Comparison of ENCODE assay signal across 8 mouse cellular contexts in the genomic region with DNA sequence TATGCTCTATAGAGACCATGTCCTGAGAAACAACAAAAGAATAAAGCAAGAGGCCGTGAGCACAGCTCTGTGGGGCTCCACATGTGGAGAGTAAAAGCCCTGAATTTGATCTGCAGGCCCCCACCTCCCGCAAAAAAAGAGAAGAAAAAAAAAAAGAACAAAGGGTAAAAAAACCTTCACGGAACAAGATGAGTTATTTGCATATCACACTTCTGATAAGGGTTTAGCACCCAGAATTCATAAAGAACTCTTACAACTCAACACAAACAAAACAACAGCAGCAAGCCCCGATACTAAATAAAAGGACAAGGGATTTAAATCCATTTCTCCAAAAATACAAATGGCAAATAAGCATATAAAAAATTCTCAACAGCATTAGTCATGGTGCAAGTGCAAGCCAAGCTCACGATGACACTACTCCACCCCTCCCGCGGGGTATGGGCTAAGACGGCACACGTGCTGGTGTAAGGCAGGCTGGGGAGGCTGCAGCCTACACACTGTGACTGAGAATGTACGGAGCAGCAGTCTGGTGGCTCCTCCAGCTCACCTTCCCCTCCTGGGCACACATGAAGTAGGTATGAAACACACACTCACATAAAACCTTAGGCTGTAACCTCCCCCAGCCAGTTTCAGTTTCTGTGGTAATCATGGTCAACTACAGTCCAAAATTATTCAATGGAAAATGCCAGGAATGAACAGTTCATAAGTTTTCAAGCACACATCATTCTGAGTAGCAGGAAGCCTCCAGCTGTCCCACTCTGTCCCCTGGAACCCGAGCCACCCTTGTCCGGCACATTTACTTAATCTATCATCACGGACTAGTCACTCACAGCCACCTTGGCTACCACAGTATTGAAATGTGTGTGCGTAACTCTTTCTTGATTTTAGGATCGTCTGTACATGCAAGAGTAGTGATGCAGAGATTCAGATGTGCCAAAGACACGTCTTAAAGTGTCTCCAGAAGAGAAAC. TPM values are rescaled to one million over a fixed set of nuclear protein-coding genes. Genes with fewer than 3 reads are reported as not detected.
DNase-seq lines count a peak whose midpoint lies in the region; ATAC-seq lines count a peak whose summit lies in the region.

No protein-coding gene starts in this region.

- ATAC-seq in inflammation-experienced regulatory T-cells, adult 6 months, result peak; percentile 62
- ATAC-seq in megakaryocyte-erythroid progenitor cell, adult 5-6 weeks (replicated peaks; ENCODE audit: low FRiP score, low TSS enrichment, poor library complexity, severe bottlenecking), result peak; percentile 71

- DNase-seq in kidney, adult 18-20 months, result peak; percentile 21
- no peak for DNase-seq in kidney, postnatal 10 days
- peak; percentile 68 for DNase-seq in CD4-positive helper T cell, adult 2 months (ENCODE audit: low read depth, low spot score)
- peak; percentile 66 for DNase-seq in adipocyte (ENCODE audit: low spot score)
- DNase-seq in thymus, postnatal 14 days, result no peak
- no peak for DNase-seq in retina, embryonic 14.5 days (ENCODE audit: low spot score)

RNA-seq across cellular contexts. Expression of gene Tnnc1, which starts 10.3 kb away (rescaled TPM):
- not detected for polyA plus RNA-seq in inflammation-experienced regulatory T-cells, adult 6 months (2017; shearing (Covaris generic))
- 1.8 TPM in 1 of 2 replicates, not detected in the other for total RNA-seq in megakaryocyte-erythroid progenitor cell, adult 5-6 weeks (2014; fragmentation: Nextera tagmentation)
- total RNA-seq in megakaryocyte-erythroid progenitor cell, adult 5-6 weeks (2017), result not detected in 2 replicates

RNA-seq across cellular contexts. Expression of gene Nisch, which starts 18.9 kb away (rescaled TPM):
- polyA plus RNA-seq in inflammation-experienced regulatory T-cells, adult 6 months (2017; shearing (Covaris generic)), result 100 to 1,000 TPM in 2 of 3 experiments, 10 to 100 TPM in 1; 77.1 to 218 (median 164) TPM
- 144 and 164 TPM in 2 replicates for total RNA-seq in megakaryocyte-erythroid progenitor cell, adult 5-6 weeks (2014; fragmentation: Nextera tagmentation)
- total RNA-seq in megakaryocyte-erythroid progenitor cell, adult 5-6 weeks (2017), result 67.7 and 77.9 TPM in 2 replicates

RNA-seq across cellular contexts. Expression of gene Sema3g, which starts 19.8 kb away (rescaled TPM):
- polyA plus RNA-seq in inflammation-experienced regulatory T-cells, adult 6 months (2017; shearing (Covaris generic)), result not detected
- total RNA-seq in megakaryocyte-erythroid progenitor cell, adult 5-6 weeks (2014; fragmentation: Nextera tagmentation), result not detected in 2 replicates
- total RNA-seq in megakaryocyte-erythroid progenitor cell, adult 5-6 weeks (2017), result not detected in 2 replicates

RNA-seq across cellular contexts. Expression of gene Stab1, which starts 29.4 kb away (rescaled TPM):
- 1 to 10 TPM; 1.9 to 4.1 (median 2.8) TPM for polyA plus RNA-seq in inflammation-experienced regulatory T-cells, adult 6 months (2017; shearing (Covaris generic))
- 0.20 and 0.37 TPM in 2 replicates for total RNA-seq in megakaryocyte-erythroid progenitor cell, adult 5-6 weeks (2014; fragmentation: Nextera tagmentation)
- not detected in 2 replicates for total RNA-seq in megakaryocyte-erythroid progenitor cell, adult 5-6 weeks (2017)

RNA-seq across cellular contexts. Expression of gene Phf7, which starts 53.3 kb away (rescaled TPM):
- polyA plus RNA-seq in inflammation-experienced regulatory T-cells, adult 6 months (2017; shearing (Covaris generic)), result 10 to 100 TPM; 11.8 to 13.2 (median 13.1) TPM
- 10.2 and 23.0 TPM in 2 replicates for total RNA-seq in megakaryocyte-erythroid progenitor cell, adult 5-6 weeks (2014; fragmentation: Nextera tagmentation)
- total RNA-seq in megakaryocyte-erythroid progenitor cell, adult 5-6 weeks (2017), result 9.8 and 15.7 TPM in 2 replicates

Comparison
In these comparisons a context has a peak if more than half of its experiments do, and no peak if none do; other contexts are left out.
1. DNase-seq: peak in kidney, adult 18-20 months (single experiment), CD4-positive helper T cell, adult 2 months (single experiment) and adipocyte (single experiment); none in kidney, postnatal 10 days (single experiment), thymus, postnatal 14 days (single experiment) and retina, embryonic 14.5 days (single experiment).